Mouse (Mus musculus): ENCODE results near the gene Serf2. TPM values are rescaled to one million over a fixed set of nuclear protein-coding genes. Genes with fewer than 3 reads are reported as not detected.

Serf2 gene
- polyA plus RNA-seq (2011; ENCODE audit: insufficient read depth, insufficient read length, low read depth, missing spikeins), result 367 and 428 TPM in 2 replicates

DNA sequence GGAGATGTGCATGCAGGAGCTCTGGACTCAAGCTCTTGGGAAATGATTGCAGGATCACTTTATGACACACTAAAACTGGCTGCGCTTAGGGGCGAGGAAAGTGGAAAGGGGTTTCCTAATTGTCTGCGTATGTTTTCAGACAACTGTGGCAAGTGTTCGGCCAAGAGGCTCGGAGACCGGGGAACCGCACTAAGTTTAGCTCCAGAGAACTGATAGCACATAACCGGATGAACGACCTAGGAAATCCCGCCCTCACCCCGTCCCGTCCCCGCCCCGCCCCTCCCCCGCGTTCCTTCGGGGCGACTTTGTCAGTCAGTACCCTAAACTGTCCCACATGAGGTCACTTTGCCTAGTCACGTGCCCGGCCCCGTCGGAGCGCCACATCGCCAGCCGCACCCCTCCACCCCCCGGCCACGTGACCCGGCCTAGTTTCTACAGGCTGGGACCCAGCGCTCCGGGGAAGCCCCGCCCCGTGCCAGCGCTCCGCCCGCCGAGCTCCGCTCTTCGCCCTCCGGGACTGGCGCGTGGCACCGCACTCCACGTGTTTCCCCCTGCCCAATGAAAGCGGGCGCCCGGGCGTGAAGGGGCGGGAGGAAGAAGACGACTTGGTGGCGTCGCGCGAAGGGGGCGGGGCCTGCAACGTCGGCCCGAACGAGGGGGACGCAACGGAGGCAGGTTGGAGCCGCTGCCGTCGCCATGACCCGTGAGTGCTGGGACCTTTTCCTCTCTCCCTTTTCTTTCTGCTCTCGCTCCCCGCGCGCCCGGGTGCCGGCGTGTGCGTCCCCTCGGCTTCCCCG, at the start of gene Serf2:
Gene Serf2, plus strand, starts transcription at position 457 of the 797 bp plus-strand sequence.
- Histone ChIP-seq H3K9ac (ENCODE audit: low read depth, poor library complexity, severe bottlenecking) (peak within 1 kb of the TSS; percentile 87), H3K36me3 (ENCODE audit: control insufficient read depth, insufficient read depth, low read length, poor library complexity, severe bottlenecking) (peaks cover 20% of the 10 kb centered on the region), H3K27ac (ENCODE audit: insufficient read depth, low read length) (peak within 1 kb of the TSS; percentile 93), H3K27me3 (ENCODE audit: control insufficient read depth, insufficient read depth, low read length, poor library complexity, severe bottlenecking) (no peaks in the 10 kb centered on the region), H3K4me1 (ENCODE audit: control insufficient read depth, insufficient read depth, low read length) (peaks cover 2% of the 10 kb centered on the region), H3K4me3 (ENCODE audit: low read depth, low read length) (peak within 1 kb of the TSS; percentile 83), H3K9me3 (replicated peaks; ENCODE audit: control insufficient read depth, insufficient read depth, low read length, poor library complexity, severe bottlenecking) (no peaks in the 10 kb centered on the region)
- TF ChIP-seq EP300 (IDR thresholded peaks at IDR 0.05; ENCODE audit: insufficient read depth, low read depth, low read length), result 0 out of 2 replicates have a peak, but pooled peaks have one; percentile 29
- peak; percentile 93 for TF ChIP-seq POLR2A (IDR thresholded peaks at IDR 0.05; ENCODE audit: insufficient read depth, low read length)
- TF ChIP-seq CTCF (IDR thresholded peaks at IDR 0.05; ENCODE audit: low read depth, low read length), result no peak

GRCm38 (mm10) chr2:121403296-121403695, 45.7 kb upstream of the Serf2 start:
- no peak for TF ChIP-seq CTCF (IDR thresholded peaks at IDR 0.05; ENCODE audit: low read depth, low read length)
- no peak for TF ChIP-seq POLR2A (IDR thresholded peaks at IDR 0.05; ENCODE audit: insufficient read depth, low read length)
- TF ChIP-seq EP300 (IDR thresholded peaks at IDR 0.05; ENCODE audit: insufficient read depth, low read depth, low read length), result no peak
- no peaks in the 10 kb centered on the region for H3K36me3 ChIP-seq (ENCODE audit: control insufficient read depth, insufficient read depth, low read length, poor library complexity, severe bottlenecking)
- H3K9me3 ChIP-seq (replicated peaks; ENCODE audit: control insufficient read depth, insufficient read depth, low read length, poor library complexity, severe bottlenecking), result no peaks in the 10 kb centered on the region
- H3K9ac ChIP-seq (ENCODE audit: low read depth, poor library complexity, severe bottlenecking), result no peak overlapping the region
- no peaks in the 10 kb centered on the region for H3K27me3 ChIP-seq (ENCODE audit: control insufficient read depth, insufficient read depth, low read length, poor library complexity, severe bottlenecking)
- H3K4me3 ChIP-seq (ENCODE audit: low read depth, low read length), result no peak overlapping the region
- H3K27ac ChIP-seq (ENCODE audit: insufficient read depth, low read length), result no peak overlapping the region
- no peaks in the 10 kb centered on the region for H3K4me1 ChIP-seq (ENCODE audit: control insufficient read depth, insufficient read depth, low read length)

GRCm38 (mm10) chr2:121408160-121408559, 40.8 kb upstream of the Serf2 start:
- H3K4me1 ChIP-seq (ENCODE audit: control insufficient read depth, insufficient read depth, low read length), result no peaks in the 10 kb centered on the region
- no peak overlapping the region for H3K9ac ChIP-seq (ENCODE audit: low read depth, poor library complexity, severe bottlenecking)
- no peak overlapping the region for H3K27ac ChIP-seq (ENCODE audit: insufficient read depth, low read length)
- no peaks in the 10 kb centered on the region for H3K27me3 ChIP-seq (ENCODE audit: control insufficient read depth, insufficient read depth, low read length, poor library complexity, severe bottlenecking)
- no peaks in the 10 kb centered on the region for H3K9me3 ChIP-seq (replicated peaks; ENCODE audit: control insufficient read depth, insufficient read depth, low read length, poor library complexity, severe bottlenecking)
- H3K36me3 ChIP-seq (ENCODE audit: control insufficient read depth, insufficient read depth, low read length, poor library complexity, severe bottlenecking), result no peaks in the 10 kb centered on the region
- TF ChIP-seq CTCF (IDR thresholded peaks at IDR 0.05; ENCODE audit: low read depth, low read length) (peak; percentile 1), POLR2A (IDR thresholded peaks at IDR 0.05; ENCODE audit: insufficient read depth, low read length) (no peak)
- no peak overlapping the region for H3K4me3 ChIP-seq (ENCODE audit: low read depth, low read length)

DNA sequence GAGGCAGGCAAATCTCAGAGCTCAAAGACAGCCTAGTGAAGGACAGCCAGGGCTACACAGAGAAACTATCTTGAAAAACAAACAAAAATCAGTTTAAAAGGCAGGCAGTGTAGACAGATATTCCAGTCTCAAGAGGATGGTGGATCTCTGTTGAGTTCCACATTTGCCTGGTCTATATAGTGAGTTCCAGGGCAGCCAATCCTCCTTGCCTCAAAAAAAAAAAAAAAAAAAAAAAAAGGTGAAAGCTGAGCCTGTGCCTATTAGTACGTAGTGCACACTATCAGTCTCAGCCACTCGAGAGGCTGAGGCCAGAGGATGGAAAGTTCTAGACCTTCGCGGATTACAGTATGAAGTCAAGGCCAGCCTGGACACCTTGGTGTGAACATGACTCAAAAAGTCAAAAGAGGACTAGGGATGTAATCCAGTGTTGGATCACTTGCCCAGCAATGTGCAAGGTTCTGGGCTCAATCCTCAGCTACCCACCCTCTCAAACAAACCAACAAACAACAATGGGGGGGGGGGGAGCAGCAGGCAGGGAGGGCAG, 36.1 kb upstream of the Serf2 start:
- H3K27me3 ChIP-seq (ENCODE audit: control insufficient read depth, insufficient read depth, low read length, poor library complexity, severe bottlenecking), result no peaks in the 10 kb centered on the region
- H3K36me3 ChIP-seq (ENCODE audit: control insufficient read depth, insufficient read depth, low read length, poor library complexity, severe bottlenecking), result peaks cover 24% of the 10 kb centered on the region
- no peaks in the 10 kb centered on the region for H3K4me1 ChIP-seq (ENCODE audit: control insufficient read depth, insufficient read depth, low read length)
- H3K9me3 ChIP-seq (replicated peaks; ENCODE audit: control insufficient read depth, insufficient read depth, low read length, poor library complexity, severe bottlenecking), result no peaks in the 10 kb centered on the region
- no peak for TF ChIP-seq EP300 (IDR thresholded peaks at IDR 0.05; ENCODE audit: insufficient read depth, low read depth, low read length)
- no peak for TF ChIP-seq POLR2A (IDR thresholded peaks at IDR 0.05; ENCODE audit: insufficient read depth, low read length)
- TF ChIP-seq CTCF (IDR thresholded peaks at IDR 0.05; ENCODE audit: low read depth, low read length), result no peak
- H3K9ac ChIP-seq (ENCODE audit: low read depth, poor library complexity, severe bottlenecking), result peak overlapping the region; percentile 96
- peak overlapping the region; percentile 78 for H3K27ac ChIP-seq (ENCODE audit: insufficient read depth, low read length)
- peak overlapping the region; percentile 80 for H3K4me3 ChIP-seq (ENCODE audit: low read depth, low read length)

- H3K27me3 ChIP-seq (ENCODE audit: control insufficient read depth, insufficient read depth, low read length, poor library complexity, severe bottlenecking), result no peaks in the 10 kb centered on the region
- TF ChIP-seq EP300 (IDR thresholded peaks at IDR 0.05; ENCODE audit: insufficient read depth, low read depth, low read length) (0 out of 2 replicates have a peak, but pooled peaks have one; percentile 43), CTCF (IDR thresholded peaks at IDR 0.05; ENCODE audit: low read depth, low read length) (no peak), POLR2A (IDR thresholded peaks at IDR 0.05; ENCODE audit: insufficient read depth, low read length) (peak; percentile 76)
- H3K36me3 ChIP-seq (ENCODE audit: control insufficient read depth, insufficient read depth, low read length, poor library complexity, severe bottlenecking), result peaks cover 28% of the 10 kb centered on the region
- H3K9me3 ChIP-seq (replicated peaks; ENCODE audit: control insufficient read depth, insufficient read depth, low read length, poor library complexity, severe bottlenecking), result no peaks in the 10 kb centered on the region
- peak within 1 kb of the TSS; percentile 88 for H3K27ac ChIP-seq (ENCODE audit: insufficient read depth, low read length)
- H3K9ac ChIP-seq (ENCODE audit: low read depth, poor library complexity, severe bottlenecking), result peak within 1 kb of the TSS; percentile 96
- H3K4me3 ChIP-seq (ENCODE audit: low read depth, low read length), result peak within 1 kb of the TSS; percentile 100
- H3K4me1 ChIP-seq (ENCODE audit: control insufficient read depth, insufficient read depth, low read length), result no peaks in the 10 kb centered on the region
Measured at GRCm38 (mm10) chr2:121413387-121414042, 35.5 kb upstream of the Serf2 start, which contains the start of the genes Pdia3 and Catsper2. TSS of gene Pdia3 (plus strand) at chr2:121413775. TSS of gene Catsper2 (minus strand) at chr2:121413792.
